Mouse (Mus musculus): Measurements from ENCODE around the gene Mlx.
A peak's percentile ranks its signal among the peaks of the same experiment; 100 is the strongest.
"Not testable (repeated sequence)": the region's sequence is repeated elsewhere in the genome, so short reads cannot be mapped to it uniquely, and the experiment has no call there.

Gene Mlx

GRCm38 (mm10) chr11:101109351-101109750 is 22.3 kb downstream of the Mlx start:
- no peak for DNase-seq

- DNase-seq, result no peak
These were observed 23.6 kb downstream of the Mlx start for GRCm38 (mm10) chr11:101110708-101111107.

- DNase-seq, result no peak
These were observed 24.1 kb downstream of the Mlx start for GRCm38 (mm10) chr11:101111178-101111577.

GRCm38 (mm10) chr11:101112186-101112585 is 25.1 kb downstream of the Mlx start:
- DNase-seq, result no peak

GRCm38 (mm10) chr11:101115564-101115963 is 28.5 kb downstream of the Mlx start:
- DNase-seq, result no peak

GRCm38 (mm10) chr11:101118105-101118504 is 31.0 kb downstream of the Mlx start:
- no peak for DNase-seq

- DNase-seq, result peak; percentile 7
These were observed 32.2 kb downstream of the Mlx start for GRCm38 (mm10) chr11:101119131-101119760.

- peak; percentile 99 for DNase-seq
These were observed 32.9 kb downstream of the Mlx start, which contains the start of the genes Retreg3 and Tubg1 for GRCm38 (mm10) chr11:101119761-101120544. Gene Retreg3 (minus strand): TSS chr11:101119893. Gene Tubg1 (plus strand): TSS chr11:101119938.

- no peak for DNase-seq
These were observed 33.6 kb downstream of the Mlx start for GRCm38 (mm10) chr11:101120545-101121188.

- DNase-seq, result not testable (repeated sequence)
These were observed 37.4 kb downstream of the Mlx start for GRCm38 (mm10) chr11:101124494-101124893.

GRCm38 (mm10) chr11:101125008-101125407 is 37.9 kb downstream of the Mlx start:
- not testable (repeated sequence) for DNase-seq

GRCm38 (mm10) chr11:101127075-101127474 is 40.0 kb downstream of the Mlx start:
- DNase-seq, result no peak

- no peak for DNase-seq
These were observed 42.0 kb downstream of the Mlx start for GRCm38 (mm10) chr11:101128996-101129577.

- DNase-seq, result no peak
These were observed 43.1 kb downstream of the Mlx start for GRCm38 (mm10) chr11:101130056-101130756.

- no peak for DNase-seq
These were observed 44.1 kb downstream of the Mlx start for GRCm38 (mm10) chr11:101131187-101131586.

- DNase-seq, result peak; percentile 47
These were observed 44.6 kb downstream of the Mlx start for GRCm38 (mm10) chr11:101131701-101132100.

- DNase-seq, result no peak
These were observed 46.0 kb downstream of the Mlx start for GRCm38 (mm10) chr11:101133037-101133436.

- no peak for DNase-seq
These were observed 47.3 kb downstream of the Mlx start for GRCm38 (mm10) chr11:101134217-101134865.

GRCm38 (mm10) chr11:101137000-101137399 is 49.9 kb downstream of the Mlx start:
- no peak for DNase-seq

- DNase-seq, result peak; percentile 74
These were observed 51.6 kb downstream of the Mlx start for GRCm38 (mm10) chr11:101138536-101139181.

GRCm38 (mm10) chr11:101140164-101140819 is 53.2 kb downstream of the Mlx start:
- no peak for DNase-seq
